Mouse (Mus musculus) lung, adult 2 months (tissue): ENCODE data around the gene Mtg2.

Experiments
- CTCF ChIP-seq: fragments of 200-500 bp; IDR thresholded peaks from 2 replicates; pipeline ENCODE4 v1.5.1; 2011; ENCODE audit warnings: mild to moderate bottlenecking, low read length, control low read depth; ENCODE audit not compliant: insufficient read depth
- POLR2A ChIP-seq: fragments of 200-500 bp; IDR thresholded peaks from 2 replicates; pipeline ENCODE4 v1.6.1; 2011; ENCODE audit warnings: low read depth, mild to moderate bottlenecking, control low read depth, low read length, borderline replicate concordance; ENCODE audit errors: extremely low read depth

GRCm38 (mm10) chr2:180072886-180073285 lies 2.5 kb downstream of the Mtg2 start:
- TF ChIP-seq CTCF (no peak), POLR2A (no peak)
